Mouse (Mus musculus) megakaryocyte, embryonic 14.5 days (primary cell): ENCODE results near the gene Baat. TPM values are rescaled to one million over a fixed set of nuclear protein-coding genes. Genes with fewer than 3 reads are reported as not detected.
"Not testable (repeated sequence)": the region's sequence is repeated elsewhere in the genome, so short reads cannot be mapped to it uniquely, and the experiment has no call there.

Experiments used
- H3K27me3 ChIP-seq: replicated peaks from 2 replicates; pipeline ENCODE3; 2012; ENCODE audit warnings: inconsistent platforms
- H3K36me3 ChIP-seq: replicated peaks from 2 replicates; pipeline ENCODE3; 2012; ENCODE audit warnings: low read length, inconsistent platforms, mixed read lengths
- H3K4me1 ChIP-seq: 2 replicates; pipeline ENCODE4 v1.6.1; 2012; ENCODE audit warnings: inconsistent platforms
- H3K4me3 ChIP-seq: replicated peaks from 2 replicates; pipeline ENCODE3; 2012; ENCODE audit warnings: moderate library complexity, mild to moderate bottlenecking, inconsistent platforms
- H3K9me3 ChIP-seq: 2 replicates; pipeline ENCODE4 v1.6.1; 2012; ENCODE audit warnings: inconsistent platforms
- FLI1 ChIP-seq: IDR thresholded peaks from 2 replicates; pipeline ENCODE4 v1.6.1; 2012; ENCODE audit warnings: low read length, inconsistent platforms, mixed read lengths
- GATA1 ChIP-seq: IDR thresholded peaks from 3 replicates; pipeline ENCODE4 v1.6.1; 2012; ENCODE audit warnings: mixed read lengths, low read length, inconsistent platforms, borderline replicate concordance
- polyA plus RNA-seq: library from polyadenylated mRNA; stranded (reverse); fragments of >175 nt; gene quantifications from 2 replicates; pipeline ENCODE4 v1.2.3, GENCODE M21; 2012; ENCODE audit warnings: low replicate concordance; ENCODE audit not compliant: insufficient read depth

Gene Baat
- polyA plus RNA-seq, 1 experiment = not detected

GRCm38 (mm10) chr4:49535036-49535435 is 28.7 kb upstream of the Baat start:
- Histone ChIP-seq H3K9me3 (peaks cover 9% of the 10 kb centered on the region), H3K27me3 (no peaks in the 10 kb centered on the region), H3K4me1 (no peaks in the 10 kb centered on the region), H3K4me3 (no peak overlapping the region), H3K36me3 (peaks cover 17% of the 10 kb centered on the region)
- TF ChIP-seq GATA1 (no peak), FLI1 (no peak)

GRCm38 (mm10) chr4:49522576-49522975 is 16.2 kb upstream of the Baat start:
- TF ChIP-seq FLI1 (no peak), GATA1 (no peak)
- peaks cover 63% of the 10 kb centered on the region for H3K36me3 ChIP-seq
- peak overlapping the region; percentile 5 for H3K4me3 ChIP-seq
- no peaks in the 10 kb centered on the region for H3K27me3 ChIP-seq
- 0 out of 2 replicates have a peak, but pooled peaks cover 1% of the 10 kb centered on the region for H3K9me3 ChIP-seq
- peaks cover 33% of the 10 kb centered on the region for H3K4me1 ChIP-seq

- Histone ChIP-seq H3K4me3 (peak overlapping the region; percentile 99), H3K9me3 (no peaks in the 10 kb centered on the region), H3K36me3 (peaks cover 61% of the 10 kb centered on the region), H3K27me3 (no peaks in the 10 kb centered on the region), H3K4me1 (peaks cover 39% of the 10 kb centered on the region)
- no peak for TF ChIP-seq FLI1
- TF ChIP-seq GATA1 = no peak
Observed at GRCm38 (mm10) chr4:49521346-49521745, 15.0 kb upstream of the Baat start.

- TF ChIP-seq GATA1 = no peak
- Histone ChIP-seq H3K4me1 (peaks cover 39% of the 10 kb centered on the region), H3K36me3 (peaks cover 58% of the 10 kb centered on the region), H3K4me3 (peak within 1 kb of the TSS; percentile 99), H3K9me3 (no peaks in the 10 kb centered on the region), H3K27me3 (no peaks in the 10 kb centered on the region)
Observed at GRCm38 (mm10) chr4:49520572-49521340, 14.4 kb upstream of the Baat start, which contains the start of the genes Mrpl50 and Zfp189. Mrpl50 (minus strand) TSS chr4:49521093. Zfp189 (plus strand) TSS chr4:49521176.

- Histone ChIP-seq H3K36me3 (peaks cover 53% of the 10 kb centered on the region), H3K27me3 (no peaks in the 10 kb centered on the region), H3K4me3 (peak overlapping the region; percentile 65), H3K4me1 (peaks cover 39% of the 10 kb centered on the region), H3K9me3 (no peaks in the 10 kb centered on the region)
- TF ChIP-seq GATA1 = no peak
- no peak for TF ChIP-seq FLI1
Observed at GRCm38 (mm10) chr4:49519476-49519875, 13.1 kb upstream of the Baat start.

GRCm38 (mm10) chr4:49514441-49514840 is 8.1 kb upstream of the Baat start:
- H3K4me3 ChIP-seq = no peak overlapping the region
- H3K4me1 ChIP-seq = peaks cover 18% of the 10 kb centered on the region
- H3K36me3 ChIP-seq = peaks cover 59% of the 10 kb centered on the region
- no peaks in the 10 kb centered on the region for H3K27me3 ChIP-seq
- H3K9me3 ChIP-seq = no peaks in the 10 kb centered on the region
- TF ChIP-seq GATA1 = no peak
- no peak for TF ChIP-seq FLI1

GRCm38 (mm10) chr4:49512636-49513035 is 6.3 kb upstream of the Baat start:
- H3K4me3 ChIP-seq = no peak overlapping the region
- TF ChIP-seq FLI1 (no peak), GATA1 (no peak)
- H3K36me3 ChIP-seq = peaks cover 49% of the 10 kb centered on the region
- H3K27me3 ChIP-seq = no peaks in the 10 kb centered on the region
- no peaks in the 10 kb centered on the region for H3K9me3 ChIP-seq
- peaks cover 7% of the 10 kb centered on the region; the same call in 1 of the 2 replicates for H3K4me1 ChIP-seq

GRCm38 (mm10) chr4:49510236-49510835 is 4.0 kb upstream of the Baat start:
- H3K27me3 ChIP-seq, H3K4me1 ChIP-seq, H3K4me3 ChIP-seq, H3K9me3 ChIP-seq: not testable (repeated sequence)
- H3K36me3 ChIP-seq = peaks cover 39% of the 10 kb centered on the region

GRCm38 (mm10) chr4:49509183-49509582 is 2.8 kb upstream of the Baat start:
- no peak for TF ChIP-seq GATA1
- TF ChIP-seq FLI1 = no peak
- Histone ChIP-seq H3K4me3 (no peak overlapping the region), H3K27me3 (no peaks in the 10 kb centered on the region), H3K4me1 (no peaks in the 10 kb centered on the region), H3K9me3 (no peaks in the 10 kb centered on the region), H3K36me3 (peaks cover 28% of the 10 kb centered on the region)

- no peaks in the 10 kb centered on the region for H3K4me1 ChIP-seq
- no peaks in the 10 kb centered on the region for H3K36me3 ChIP-seq
- no peaks in the 10 kb centered on the region for H3K27me3 ChIP-seq
- no peaks in the 10 kb centered on the region for H3K9me3 ChIP-seq
- TF ChIP-seq FLI1 (no peak), GATA1 (no peak)
- H3K4me3 ChIP-seq = no peak overlapping the region
Observed at GRCm38 (mm10) chr4:49503563-49503962, 2.8 kb downstream of the Baat start.

GRCm38 (mm10) chr4:49485934-49486650 is 20.3 kb downstream of the Baat start:
- not testable (repeated sequence) for H3K9me3 ChIP-seq, H3K36me3 ChIP-seq, H3K4me1 ChIP-seq, H3K27me3 ChIP-seq, H3K4me3 ChIP-seq
